Mouse (Mus musculus) neural tube, embryonic 11.5 days (tissue): Measurements from ENCODE around the gene Glt8d2. TPM values are rescaled to one million over a fixed set of nuclear protein-coding genes. Genes with fewer than 3 reads are reported as not detected.

Source experiments
- ATAC-seq: fragments of 200-750 bp; cut with Nextera tagmentation; 2 replicates; pipeline ENCODE4 v1.8.0; 2017; ENCODE audit warnings: moderate number of reproducible peaks, mild to moderate bottlenecking, moderate TSS enrichment, moderate library complexity; ENCODE audit not compliant: insufficient read depth, low FRiP score, low TSS enrichment
- DNase-seq: peaks from one replicate; pipeline ENCODE4 v3.0.0-alpha.2; 2015; ENCODE audit warnings: low spot score
- H3K27ac ChIP-seq: fragments of 300-500 bp; sonication (generic); 2 replicates; pipeline ENCODE4 v1.5.1; 2014; ENCODE audit warnings: low read depth, mild to moderate bottlenecking, low read length
- H3K27me3 ChIP-seq: fragments of 300-500 bp; sonication (generic); 2 replicates; pipeline ENCODE4 v1.6.1; 2014; ENCODE audit warnings: mild to moderate bottlenecking, low read length, mixed read lengths; ENCODE audit not compliant: control insufficient read depth, insufficient read depth
- H3K36me3 ChIP-seq: fragments of 300-500 bp; sonication (generic); 2 replicates; pipeline ENCODE4 v1.6.1; 2014; ENCODE audit warnings: mild to moderate bottlenecking, low read length, moderate library complexity, mixed read lengths; ENCODE audit not compliant: control insufficient read depth, insufficient read depth
- H3K4me1 ChIP-seq: fragments of 300-500 bp; sonication (generic); 2 replicates; pipeline ENCODE4 v1.6.1; 2014; ENCODE audit warnings: low read length, mixed read lengths; ENCODE audit not compliant: control insufficient read depth, insufficient read depth
- H3K4me2 ChIP-seq: fragments of 300-500 bp; sonication (generic); 2 replicates; pipeline ENCODE4 v1.6.1; 2014; ENCODE audit warnings: low read depth, mild to moderate bottlenecking, moderate library complexity
- H3K4me3 ChIP-seq: fragments of 300-500 bp; sonication (generic); 2 replicates; pipeline ENCODE4 v1.5.1; 2014; ENCODE audit warnings: low read depth, low read length
- H3K9ac ChIP-seq: fragments of 300-500 bp; sonication (generic); 2 replicates; pipeline ENCODE4 v1.6.1; 2014; ENCODE audit warnings: mild to moderate bottlenecking, low read length
- H3K9me3 ChIP-seq: fragments of 300-500 bp; sonication (generic); 2 replicates; pipeline ENCODE4 v1.6.1; 2016; ENCODE audit warnings: low read length; ENCODE audit not compliant: control insufficient read depth
- WGBS: fragments of 180-500 bp; shearing (Covaris S2); extraction: QIAGEN DNeasy Blood & Tissue Kit; methylation state at CpG from one replicate; pipeline ENCODE4 v1.1.7; 2014; 5-methylcytosine and 5-hydroxymethylcytosine counted together
- polyA plus RNA-seq: library from polyadenylated mRNA; unstranded; fragments of >200 nt; fragmentation: Nextera tagmentation; extraction: Ambion mirVana; gene quantifications from 2 replicates; pipeline ENCODE4 v1.2.1, GENCODE M21; 2014

Gene Glt8d2
- polyA plus RNA-seq, 1 experiment from 2014 or later: 2.2 TPM

DNA sequence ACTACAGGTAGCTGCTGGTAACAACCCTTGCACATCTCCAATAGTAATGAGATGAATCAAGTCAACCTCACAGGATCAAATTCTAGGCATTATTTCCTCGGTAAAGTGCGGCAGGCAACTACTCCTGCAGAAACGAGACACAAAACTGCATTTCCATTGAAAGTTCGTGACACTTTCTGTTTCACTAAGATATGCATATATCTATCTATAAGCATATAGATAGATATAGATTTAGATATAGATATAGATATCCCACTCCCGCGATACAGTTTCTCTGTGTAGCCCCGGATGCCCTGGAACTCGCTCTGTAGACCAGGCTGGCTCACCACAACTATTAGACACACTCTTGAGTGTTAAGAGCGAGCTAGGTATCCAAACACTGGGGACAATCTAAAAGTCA, 68.2 kb downstream of the Glt8d2 start:
- 0 out of 2 replicates have a peak, but pooled peaks cover 3% of the 10 kb centered on the region for H3K4me1 ChIP-seq
- H3K4me2 ChIP-seq: peak overlapping the region; percentile 48
- peak overlapping the region; percentile 61 for H3K4me3 ChIP-seq
- WGBS: 33% methylated on average over 9 of the region's 9 CpGs
- no peaks in the 10 kb centered on the region for H3K27me3 ChIP-seq
- no peak overlapping the region for H3K27ac ChIP-seq
- no peak for DNase-seq
- no peak for ATAC-seq
- H3K36me3 ChIP-seq: no peaks in the 10 kb centered on the region
- peak overlapping the region; percentile 82 for H3K9ac ChIP-seq
- no peaks in the 10 kb centered on the region for H3K9me3 ChIP-seq

Other genes with a start within 250 kb of the Glt8d2 start
- gene Gm1553, start 198.0 kb downstream of the Glt8d2 start, polyA plus RNA-seq: not detected in 2 replicates
- 33.2 and 40.1 TPM in 2 replicates for gene 1190007I07Rik, start 67.4 kb downstream of the Glt8d2 start, polyA plus RNA-seq
- 321 and 343 TPM in 2 replicates for gene Tdg, start 60.8 kb downstream of the Glt8d2 start, polyA plus RNA-seq
- gene Hcfc2, start 5.5 kb upstream of the Glt8d2 start, polyA plus RNA-seq: 36.4 and 36.6 TPM in 2 replicates
- gene Nfyb, start 73.5 kb upstream of the Glt8d2 start, polyA plus RNA-seq: 73.9 and 74.9 TPM in 2 replicates
- 191 and 203 TPM in 2 replicates for gene Txnrd1, start 143.3 kb upstream of the Glt8d2 start, polyA plus RNA-seq
- gene Eid3, start 176.0 kb upstream of the Glt8d2 start, polyA plus RNA-seq: 0.43 and 0.64 TPM in 2 replicates